In genomic region chr7:96290576-96290975, GRCm38 (mm10) we compare ENCODE assay signal across 10 mouse cellular contexts.
DNase-seq lines count a peak whose midpoint lies in the region; ATAC-seq lines count a peak whose summit lies in the region.
"Had no signal": no experiment of that assay in that cellular context is flagged by ENCODE, and none has a peak within 500 bp of the region (broad histone marks: within the 10 kb centered on the region; RNA-seq: fewer than 3 reads in every experiment).

No protein-coding gene starts in this region.

- no peaks in the 10 kb centered on the region for H3K27me3 ChIP-seq in forebrain, embryonic 13.5 days
- no peaks in the 10 kb centered on the region for H3K27me3 ChIP-seq in forebrain, embryonic 10.5 days (ENCODE audit: poor library complexity, severe bottlenecking)
- no peaks in the 10 kb centered on the region for H3K27me3 ChIP-seq in midbrain, embryonic 14.5 days (ENCODE audit: control insufficient read depth, insufficient read depth, low read length)
- no peaks in the 10 kb centered on the region for H3K27me3 ChIP-seq in midbrain, embryonic 11.5 days (ENCODE audit: control insufficient read depth, insufficient read depth, low read length)
- H3K27me3 ChIP-seq in kidney, embryonic 15.5 days: no peaks in the 10 kb centered on the region

- DNase-seq in forebrain, embryonic 10.5 days (ENCODE audit: extremely low spot score, low spot score): no peak
- DNase-seq in midbrain, embryonic 14.5 days: peak; percentile 35
- DNase-seq in midbrain, embryonic 11.5 days (ENCODE audit: low spot score, missing footprints): no peak
- DNase-seq in left cerebral cortex, postnatal 25 days (ENCODE audit: low spot score in 2 of 2): peak; percentile 54 to 64
- DNase-seq in adrenal gland, postnatal 25 days: no peak
- DNase-seq in spleen, postnatal 14 days (ENCODE audit: low spot score in 2 of 2): no peak

- no peak overlapping the region for H3K4me2 ChIP-seq in forebrain, embryonic 13.5 days
- H3K4me2 ChIP-seq in midbrain, embryonic 14.5 days (ENCODE audit: low read length): no peak overlapping the region
- H3K4me2 ChIP-seq in midbrain, embryonic 11.5 days: no peak overlapping the region
- no peak overlapping the region for H3K4me2 ChIP-seq in kidney, embryonic 15.5 days
- H3K4me2 ChIP-seq: liver, embryonic 11.5 days had no signal

- WGBS in forebrain, embryonic 13.5 days: 34% methylated on average over 2 of the region's 2 CpGs
- WGBS in forebrain, embryonic 10.5 days: 81% methylated on average over 2 of the region's 2 CpGs
- WGBS in midbrain, embryonic 14.5 days: 46% methylated on average over 2 of the region's 2 CpGs
- 73% methylated on average over 2 of the region's 2 CpGs for WGBS in midbrain, embryonic 11.5 days
- 52% methylated on average over 2 of the region's 2 CpGs for WGBS in kidney, embryonic 15.5 days

- intact Hi-C loops in left cerebral cortex, postnatal 25 days (cut with DNase I): no loop called here

- H3K36me3 ChIP-seq in forebrain, embryonic 13.5 days (ENCODE audit: poor library complexity, severe bottlenecking): peaks cover 2% of the 10 kb centered on the region; the same call in 1 of the 2 replicates
- peaks cover 3% of the 10 kb centered on the region; the same call in 1 of the 2 replicates for H3K36me3 ChIP-seq in forebrain, embryonic 10.5 days (replicated peaks)
- H3K36me3 ChIP-seq in midbrain, embryonic 14.5 days (ENCODE audit: control insufficient read depth, insufficient read depth, low read length): no peaks in the 10 kb centered on the region
- H3K36me3 ChIP-seq in midbrain, embryonic 11.5 days (ENCODE audit: control insufficient read depth, insufficient read depth, low read length): no peaks in the 10 kb centered on the region
- H3K36me3 ChIP-seq in kidney, embryonic 15.5 days: no peaks in the 10 kb centered on the region

- ATAC-seq in forebrain, embryonic 13.5 days: peak; percentile 78
- ATAC-seq in midbrain, embryonic 14.5 days (ENCODE audit: low FRiP score, low TSS enrichment): peak; percentile 50; the same call in 1 of the 2 replicates
- ATAC-seq in midbrain, embryonic 11.5 days (ENCODE audit: low FRiP score): no peak
- ATAC-seq in kidney, embryonic 15.5 days (replicated peaks; ENCODE audit: low FRiP score): no peak; the same call in 1 of the 2 replicates

- no peak overlapping the region for H3K9ac ChIP-seq in forebrain, embryonic 13.5 days
- H3K9ac ChIP-seq in midbrain, embryonic 14.5 days (replicated peaks; ENCODE audit: low read length): no peak overlapping the region
- H3K9ac ChIP-seq in midbrain, embryonic 11.5 days (ENCODE audit: low read length): no peak overlapping the region
- no peak overlapping the region for H3K9ac ChIP-seq in kidney, embryonic 15.5 days

- 0 out of 2 replicates have a peak, but pooled peaks cover 5% of the 10 kb centered on the region for H3K9me3 ChIP-seq in forebrain, embryonic 13.5 days (replicated peaks)
- peaks cover 6% of the 10 kb centered on the region; the same call in 1 of the 2 replicates for H3K9me3 ChIP-seq in forebrain, embryonic 10.5 days
- no peaks in the 10 kb centered on the region for H3K9me3 ChIP-seq in midbrain, embryonic 14.5 days (ENCODE audit: control insufficient read depth, low read length)
- H3K9me3 ChIP-seq in midbrain, embryonic 11.5 days (ENCODE audit: control insufficient read depth, low read length): no peaks in the 10 kb centered on the region
- H3K9me3 ChIP-seq in kidney, embryonic 15.5 days (replicated peaks): no peaks in the 10 kb centered on the region

- peak overlapping the region; percentile 55; the same call in 1 of the 2 replicates for H3K27ac ChIP-seq in forebrain, embryonic 13.5 days
- H3K27ac ChIP-seq in forebrain, embryonic 10.5 days: no peak overlapping the region
- no peak overlapping the region for H3K27ac ChIP-seq in midbrain, embryonic 14.5 days (replicated peaks; ENCODE audit: low read depth, low read length)
- no peak overlapping the region for H3K27ac ChIP-seq in midbrain, embryonic 11.5 days (ENCODE audit: low read depth, low read length)
- no peak overlapping the region for H3K27ac ChIP-seq in kidney, embryonic 15.5 days

- peaks cover 20% of the 10 kb centered on the region for H3K4me1 ChIP-seq in forebrain, embryonic 13.5 days
- H3K4me1 ChIP-seq in forebrain, embryonic 10.5 days: peaks cover 2% of the 10 kb centered on the region; the same call in 1 of the 2 replicates
- H3K4me1 ChIP-seq in midbrain, embryonic 14.5 days (ENCODE audit: control insufficient read depth, insufficient read depth, low read length): no peaks in the 10 kb centered on the region
- H3K4me1 ChIP-seq in midbrain, embryonic 11.5 days (ENCODE audit: control insufficient read depth, insufficient read depth, low read length): 0 out of 2 replicates have a peak, but pooled peaks cover 2% of the 10 kb centered on the region
- H3K4me1 ChIP-seq in kidney, embryonic 15.5 days: peaks cover 7% of the 10 kb centered on the region; the same call in 1 of the 2 replicates

- no peak overlapping the region for H3K4me3 ChIP-seq in forebrain, embryonic 13.5 days
- no peak overlapping the region for H3K4me3 ChIP-seq in forebrain, embryonic 10.5 days
- no peak overlapping the region for H3K4me3 ChIP-seq in midbrain, embryonic 14.5 days (replicated peaks; ENCODE audit: low read depth, low read length)
- no peak overlapping the region for H3K4me3 ChIP-seq in midbrain, embryonic 11.5 days (ENCODE audit: low read depth, low read length)
- no peak overlapping the region for H3K4me3 ChIP-seq in kidney, embryonic 15.5 days (replicated peaks)
- H3K4me3 ChIP-seq: myocyte had no signal

Comparison
In these comparisons a context has a peak if more than half of its experiments do, and no peak if none do; other contexts are left out.
1. ATAC-seq: peak in forebrain, embryonic 13.5 days (single experiment) and midbrain, embryonic 14.5 days (single experiment); none in midbrain, embryonic 11.5 days (single experiment) and kidney, embryonic 15.5 days (single experiment).
2. DNase-seq: peak in midbrain, embryonic 14.5 days (single experiment) and left cerebral cortex, postnatal 25 days (2 of 2); none in forebrain, embryonic 10.5 days (single experiment), midbrain, embryonic 11.5 days (single experiment), adrenal gland, postnatal 25 days (single experiment) and spleen, postnatal 14 days (0 of 2).